Mouse (Mus musculus) telencephalon, adult 2 months (tissue): ENCODE results near the gene Ccdc83.

Experiments
- DNase-seq: peaks from one replicate; pipeline ENCODE4 v3.0.0-alpha.2; 2011; ENCODE audit warnings: low read depth, low spot score

Gene Ccdc83

DNA sequence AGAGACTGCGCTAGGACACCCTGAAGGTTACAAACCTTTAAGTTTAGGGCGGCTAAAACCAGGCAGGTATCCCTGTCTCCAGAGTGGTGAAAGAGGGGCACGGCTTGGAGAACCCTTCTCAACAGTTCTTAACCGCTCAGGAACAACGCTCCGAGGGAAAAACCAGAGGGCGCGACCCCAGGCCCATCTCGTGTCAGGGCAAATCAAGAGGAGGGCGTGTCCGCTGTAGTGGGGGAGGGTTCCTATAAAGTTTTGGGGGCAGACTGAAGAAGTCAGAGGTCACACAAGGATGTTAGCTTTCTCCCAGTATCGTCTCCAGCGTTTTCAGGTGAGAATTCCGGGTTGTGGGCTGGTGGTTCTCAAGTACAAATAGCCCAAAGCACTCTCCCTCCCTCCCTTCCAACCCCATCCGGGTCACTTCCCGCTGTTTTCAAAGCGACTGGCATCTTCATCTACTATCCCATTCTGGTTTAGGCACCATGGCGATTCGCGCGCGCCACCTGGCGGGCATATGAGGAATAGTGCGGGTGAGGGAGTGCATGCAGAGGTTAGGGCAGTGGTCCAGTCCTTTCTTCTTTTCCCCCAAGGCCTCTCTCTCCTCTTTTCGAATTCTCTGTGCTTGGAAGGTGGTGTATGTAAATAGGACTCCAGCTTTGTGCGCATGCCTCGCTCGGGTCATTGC, at the start of gene Ccdc83:
Ccdc83 (minus strand) TSS at position 489 of the 682 bp plus-strand sequence.
- DNase-seq = peak; percentile 21

DNA sequence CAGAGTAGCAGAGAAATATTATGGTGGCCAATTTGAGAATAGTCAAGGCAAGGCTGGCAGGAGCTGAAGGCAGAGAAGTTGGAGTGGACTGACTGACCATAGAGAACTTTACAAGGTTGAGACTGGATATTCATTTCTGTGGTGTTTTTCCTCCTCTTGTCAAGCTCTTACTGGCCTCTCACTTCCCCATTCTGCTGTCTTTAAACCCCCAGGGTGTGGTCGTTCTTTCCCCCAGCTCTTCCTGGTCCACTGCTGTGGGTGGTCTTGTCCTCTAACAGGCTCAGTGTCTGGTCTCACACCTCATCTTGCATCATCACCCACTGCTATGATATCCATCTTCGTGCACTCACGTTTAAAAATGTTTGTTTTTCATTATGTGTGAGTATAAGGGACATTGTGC, 47.8 kb upstream of the Ccdc83 start:
- DNase-seq = no peak

DNA sequence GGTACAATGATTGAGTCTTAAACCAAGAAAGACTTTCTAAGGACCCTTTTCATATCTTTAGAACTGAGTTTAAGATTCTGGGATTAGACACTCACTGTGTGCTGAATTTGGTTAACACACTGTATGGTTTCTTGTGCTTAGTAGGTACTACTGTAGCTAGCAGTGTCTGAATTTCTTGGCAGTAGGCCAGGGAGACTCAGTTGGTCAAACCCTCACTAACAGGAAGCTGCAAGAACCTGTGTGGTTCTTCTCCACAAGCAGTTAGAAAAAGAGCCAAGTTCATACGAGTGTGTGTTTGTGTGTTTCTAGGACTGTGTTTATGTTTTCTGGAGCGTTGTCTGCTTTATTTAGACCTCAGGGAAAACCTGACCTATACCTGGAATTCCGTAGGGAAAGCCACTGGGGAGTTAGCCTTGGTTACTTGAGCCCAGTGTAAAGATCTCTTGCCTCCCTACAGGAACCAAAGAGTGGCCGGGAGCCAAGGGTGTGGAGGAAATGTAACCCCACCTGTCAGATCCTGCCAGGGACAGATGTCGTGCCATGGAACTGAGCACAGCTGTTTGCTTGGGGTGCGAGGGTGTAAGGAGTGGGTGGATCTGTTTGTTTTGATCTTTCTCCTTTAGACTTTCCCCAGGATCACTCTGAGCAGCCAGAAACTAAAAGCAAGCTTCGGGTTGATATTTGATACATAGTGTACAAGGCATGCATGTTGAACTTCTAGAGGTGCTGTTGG, 46.7 kb upstream of the Ccdc83 start:
- DNase-seq = no peak

DNA sequence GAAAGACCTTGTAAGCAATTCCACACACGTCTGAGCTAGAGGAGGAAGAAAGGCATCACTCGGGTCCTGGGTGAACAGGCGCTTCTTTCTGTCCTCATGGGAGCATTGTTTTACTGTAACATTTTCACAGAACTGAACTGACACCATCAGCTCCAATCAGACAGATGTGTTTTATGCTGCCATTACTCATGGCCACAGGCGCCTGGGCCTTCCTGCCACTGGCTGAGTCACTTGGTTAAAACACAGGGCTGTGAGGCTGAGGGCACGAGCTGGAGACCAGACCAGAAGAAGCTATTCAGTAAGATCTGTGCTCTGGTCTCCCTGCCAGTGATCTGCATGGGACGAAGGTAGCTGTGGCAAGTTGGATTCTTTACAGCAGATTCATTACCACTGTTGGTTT, 42.4 kb upstream of the Ccdc83 start:
- peak; percentile 31 for DNase-seq

DNA sequence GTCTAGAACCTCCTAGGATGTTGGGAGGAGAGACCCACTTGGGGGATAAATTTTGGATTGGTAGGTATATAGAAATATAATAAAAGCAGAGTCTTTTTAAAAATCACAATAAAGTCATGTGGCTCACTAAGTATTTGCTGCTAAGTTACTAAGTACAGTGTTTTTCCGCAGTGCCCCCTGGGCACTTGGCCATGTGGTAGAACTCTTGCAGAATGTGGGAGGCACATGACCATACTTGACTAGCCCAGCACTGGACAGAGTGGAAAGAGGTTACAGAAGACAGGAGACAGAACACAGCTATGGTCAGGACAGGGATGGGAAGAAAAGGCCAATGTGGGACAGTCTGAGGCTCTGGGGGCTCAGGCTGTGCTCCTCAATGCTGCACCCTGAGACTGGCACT, 41.4 kb upstream of the Ccdc83 start:
- no peak for DNase-seq

DNA sequence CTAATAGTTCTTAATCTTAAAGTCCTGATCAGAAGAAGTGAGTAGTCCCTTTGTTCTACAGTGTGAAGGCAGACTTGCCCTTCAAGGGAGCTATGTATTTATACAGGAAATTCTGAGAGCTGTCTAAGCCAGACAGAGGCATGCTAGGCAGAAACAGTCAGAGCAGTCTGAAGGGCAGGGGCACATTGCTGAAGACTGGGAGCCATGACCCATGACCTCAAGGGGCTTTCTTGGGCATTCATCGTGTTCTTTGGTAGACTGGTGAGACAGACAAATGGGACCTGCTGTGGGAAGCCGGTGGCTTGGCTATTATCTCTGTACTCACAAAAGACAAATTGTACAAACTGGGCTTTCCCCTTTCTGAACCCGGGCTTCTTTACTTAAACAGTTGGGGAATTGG, 40.5 kb upstream of the Ccdc83 start:
- no peak for DNase-seq

DNA sequence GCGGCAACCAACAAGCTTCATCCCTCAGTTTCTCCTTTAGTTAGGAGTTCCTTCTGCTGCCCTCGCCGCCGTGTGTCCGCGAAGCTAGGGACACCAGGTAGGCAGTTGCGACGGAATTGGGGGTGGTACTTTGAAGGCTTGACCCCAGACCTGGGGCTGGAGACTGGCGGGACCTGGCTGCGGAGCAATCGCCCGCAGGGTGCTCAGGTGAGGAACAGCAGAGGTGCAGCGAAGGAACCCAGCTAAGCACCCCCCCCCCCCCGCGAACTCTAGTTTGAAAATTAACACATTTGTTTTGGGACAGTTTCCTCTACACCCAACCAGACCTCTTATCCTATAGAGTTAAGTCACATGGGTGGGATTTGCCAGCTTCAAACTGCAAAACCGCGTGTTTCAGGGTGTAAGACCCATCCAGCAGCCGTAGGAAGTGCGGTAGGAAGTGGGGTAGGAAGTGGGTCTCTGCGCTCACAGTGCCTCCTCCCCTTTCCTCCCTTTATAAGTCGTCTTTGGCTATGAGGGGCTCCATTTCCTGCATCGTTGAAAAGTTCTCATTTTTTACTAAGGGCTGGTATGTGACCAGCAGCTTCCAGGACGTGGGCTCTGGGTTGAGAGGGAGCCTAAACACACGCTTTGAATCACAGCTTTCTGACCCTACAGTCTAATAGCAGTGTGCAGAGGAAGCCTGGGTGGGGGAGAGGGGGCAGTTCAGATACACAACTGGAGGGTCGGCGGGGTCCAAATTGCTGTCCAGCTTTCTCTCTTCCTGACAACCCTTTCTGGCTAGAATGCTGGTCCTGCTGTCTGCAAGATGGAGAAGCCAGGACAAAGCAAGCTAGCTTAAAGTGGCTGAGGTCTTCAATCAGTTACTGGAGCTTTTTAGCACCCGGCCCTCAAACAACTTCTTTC, 37.3 kb upstream of the Ccdc83 start:
- no peak for DNase-seq

DNA sequence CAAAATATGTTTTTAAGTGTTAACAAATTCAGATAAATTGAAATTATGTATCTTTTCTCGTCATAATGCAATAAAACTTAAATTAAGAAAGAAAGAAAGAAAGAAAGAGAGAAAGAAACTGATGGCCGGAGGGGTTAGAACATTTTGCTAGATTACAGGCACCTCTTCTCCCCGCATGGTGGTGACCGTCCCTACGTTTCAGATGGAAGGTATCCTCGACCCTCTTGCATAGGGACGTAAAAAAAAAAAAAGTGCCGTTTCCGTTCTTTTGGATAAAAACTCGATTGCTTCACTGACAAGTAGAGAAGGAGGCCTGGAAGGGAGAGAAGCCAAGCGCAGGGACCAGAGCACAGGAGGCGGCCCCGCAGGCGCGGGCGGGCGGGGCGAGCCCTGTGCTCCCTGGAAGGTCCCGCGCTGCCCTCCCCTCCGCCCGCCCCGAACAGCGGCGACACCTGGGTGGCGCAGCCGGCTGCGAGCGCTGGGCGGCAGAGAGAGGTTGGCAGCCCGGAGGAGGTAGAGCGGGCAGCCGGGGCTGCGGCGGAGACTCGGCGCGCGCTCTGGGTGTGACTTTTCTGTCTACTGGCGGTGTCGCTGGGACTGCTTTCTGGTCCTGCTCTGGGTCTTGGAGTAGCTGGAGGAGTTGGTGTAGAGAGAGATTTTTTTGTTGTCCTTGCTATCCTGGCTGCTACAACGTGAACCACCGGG, 36.5 kb upstream of the Ccdc83 start, which contains the start of gene Sytl2:
Sytl2 (plus strand) TSS at position 311 of the 705 bp plus-strand sequence.
- DNase-seq = no peak

DNA sequence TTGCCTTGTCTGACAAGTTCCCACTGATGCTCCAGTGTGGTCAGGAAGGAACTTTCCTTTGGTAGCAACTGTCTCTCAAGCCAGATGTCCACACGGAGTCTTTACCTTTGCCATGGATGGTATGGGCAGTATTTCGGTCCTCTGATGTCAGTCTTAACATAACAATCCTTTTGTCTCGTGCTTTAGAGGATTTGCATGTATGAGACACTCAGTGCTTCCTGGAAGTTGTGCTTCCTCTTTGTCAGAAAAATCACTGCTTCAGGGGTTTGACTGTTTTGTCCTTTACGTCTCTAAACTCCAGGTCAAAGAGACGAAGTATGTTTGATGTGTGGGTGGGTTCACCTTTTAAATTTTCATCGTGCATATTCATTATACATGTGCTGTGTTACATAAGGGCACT, 26.3 kb upstream of the Ccdc83 start:
- DNase-seq = no peak

DNA sequence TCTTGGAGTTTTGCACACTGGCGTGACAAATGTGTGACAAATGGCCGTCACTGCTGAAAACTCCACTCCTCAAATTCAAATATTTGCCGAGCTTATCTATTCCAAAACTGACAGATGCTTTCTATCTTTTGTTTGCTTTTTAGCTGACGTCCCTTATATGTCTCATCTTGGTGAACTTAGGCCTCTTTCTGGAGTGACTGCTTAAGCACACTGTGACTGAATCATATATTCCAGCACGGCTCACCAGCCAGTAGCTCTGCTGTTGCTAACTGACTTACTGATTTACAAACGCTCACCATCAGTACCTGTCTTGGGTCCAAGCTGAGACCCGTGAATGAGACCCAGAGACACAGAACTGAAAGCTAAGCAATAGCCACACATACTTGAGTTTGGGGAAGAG, 19.2 kb upstream of the Ccdc83 start:
- no peak for DNase-seq

DNA sequence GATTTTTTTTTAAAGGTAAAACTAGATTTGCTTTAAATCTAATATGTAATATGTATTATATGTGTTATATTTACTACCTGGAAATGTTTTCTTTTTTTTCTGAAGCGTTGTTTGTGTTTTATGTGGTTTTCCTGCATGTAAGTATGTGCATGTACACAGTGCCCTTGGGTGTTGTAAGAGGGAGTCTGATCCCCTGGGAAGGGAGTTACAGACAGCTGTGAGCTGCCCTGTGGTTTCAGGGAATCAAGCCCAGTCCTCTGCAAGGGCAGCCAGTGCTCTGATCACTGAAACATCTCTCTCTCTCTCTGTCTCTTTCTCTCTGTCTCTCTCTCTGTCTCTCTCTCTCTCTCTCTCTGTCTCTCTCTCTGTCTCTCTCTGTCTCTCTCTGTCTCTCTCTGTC, 17.2 kb upstream of the Ccdc83 start:
- no peak for DNase-seq

DNA sequence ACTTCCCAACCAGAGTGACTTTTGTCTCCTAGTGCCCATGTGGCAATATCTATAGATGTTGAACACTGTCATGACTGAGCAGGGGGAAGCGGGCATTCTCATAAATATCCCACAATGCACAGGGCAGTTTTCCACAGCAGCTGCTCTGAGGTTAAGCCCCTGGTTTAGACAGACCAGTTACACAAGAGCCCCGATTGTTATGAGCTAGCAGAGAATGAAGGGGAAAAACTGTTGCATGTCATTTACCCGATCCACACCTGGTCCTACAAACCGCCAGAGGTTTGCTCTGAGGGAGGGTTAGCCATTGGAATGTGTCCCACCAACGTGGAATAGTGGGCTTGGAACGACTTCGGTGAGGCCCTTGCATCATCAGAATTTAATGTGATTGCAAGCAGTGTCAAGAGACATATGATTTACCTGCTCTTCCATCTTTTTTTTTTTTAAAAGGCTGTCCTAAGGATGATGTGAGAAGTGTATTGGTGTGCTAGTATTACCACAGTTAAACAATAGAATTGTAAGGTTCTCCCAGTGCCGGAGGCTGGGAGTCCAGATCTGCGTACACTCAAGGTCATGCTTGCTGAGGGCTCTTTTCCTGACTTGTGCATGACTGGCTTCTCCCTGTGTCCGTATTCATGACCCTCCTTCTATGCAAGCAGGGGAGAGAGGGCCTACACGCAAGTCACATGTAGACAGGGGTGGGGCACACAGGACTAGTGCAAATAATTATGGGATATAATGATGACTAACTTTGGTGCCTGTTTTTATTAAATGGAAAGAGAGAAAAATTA, 16.4 kb upstream of the Ccdc83 start:
- no peak for DNase-seq

DNA sequence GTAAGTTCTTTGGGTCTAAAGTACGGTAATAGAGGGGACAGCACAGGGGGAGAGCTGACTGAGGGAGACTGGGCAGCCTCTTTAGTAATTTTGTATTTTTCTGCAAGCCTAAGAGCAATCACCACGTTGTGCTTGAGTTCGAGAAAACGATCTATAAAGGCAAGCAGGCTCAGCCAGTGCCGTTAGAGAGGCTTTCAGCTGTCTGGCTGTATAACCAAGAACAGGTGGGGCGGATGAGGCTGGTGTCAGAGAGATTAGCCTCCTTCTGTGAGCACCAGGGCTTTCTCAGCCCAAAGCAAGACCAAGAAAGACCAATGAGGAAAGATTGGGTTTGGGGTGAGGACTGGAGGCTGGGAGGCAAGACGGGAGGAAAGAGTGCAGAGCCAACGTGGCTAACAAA, 15.3 kb upstream of the Ccdc83 start:
- no peak for DNase-seq

DNA sequence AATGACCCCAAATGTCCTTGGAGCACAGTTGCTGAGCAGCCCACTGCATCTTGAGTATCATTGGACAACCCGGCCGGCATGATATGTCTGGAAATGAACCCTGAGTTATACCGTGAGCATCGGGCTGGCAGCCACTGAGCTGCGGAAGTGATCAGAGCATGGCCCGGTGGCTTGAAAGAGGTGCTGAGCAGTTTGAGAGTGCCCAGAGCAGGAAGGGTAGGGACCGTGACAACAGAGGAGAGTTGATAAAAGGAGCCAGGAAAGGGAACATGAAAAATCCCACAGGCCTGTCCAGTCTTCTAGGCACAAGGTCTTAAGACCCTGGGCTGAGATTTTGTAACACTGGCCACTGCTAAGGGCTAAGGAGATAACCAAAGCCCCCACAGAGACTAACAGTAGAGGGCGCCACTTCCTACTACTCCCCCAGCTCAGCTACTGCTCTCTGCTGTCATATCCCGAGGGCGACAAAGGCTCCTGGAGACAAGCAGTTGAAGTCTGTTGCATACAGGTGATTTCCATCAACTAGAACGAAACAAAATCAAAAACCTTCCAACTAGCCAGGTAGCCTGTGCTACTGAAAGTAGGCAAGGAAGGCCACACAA, 14.8 kb upstream of the Ccdc83 start:
- DNase-seq = no peak

DNA sequence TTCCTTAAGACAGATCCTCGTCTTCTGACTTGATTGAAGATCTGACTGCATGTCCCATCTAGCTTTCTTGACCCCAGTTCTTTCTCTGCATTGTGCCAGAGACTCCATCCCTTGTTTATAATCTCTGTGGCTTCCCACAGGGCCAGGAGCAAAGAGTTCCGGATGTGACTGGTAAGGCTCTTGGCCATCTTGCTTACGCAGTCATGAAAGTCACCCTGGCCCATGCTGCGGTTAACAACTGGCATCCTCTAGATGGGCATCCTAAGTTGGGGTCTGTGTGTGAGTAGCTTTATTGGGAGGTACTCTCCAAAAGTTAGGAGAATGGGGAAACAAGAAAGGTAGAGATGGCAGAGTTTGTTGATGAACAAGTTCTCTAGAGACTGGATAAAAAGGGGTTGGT, 13.6 kb upstream of the Ccdc83 start:
- no peak for DNase-seq

DNA sequence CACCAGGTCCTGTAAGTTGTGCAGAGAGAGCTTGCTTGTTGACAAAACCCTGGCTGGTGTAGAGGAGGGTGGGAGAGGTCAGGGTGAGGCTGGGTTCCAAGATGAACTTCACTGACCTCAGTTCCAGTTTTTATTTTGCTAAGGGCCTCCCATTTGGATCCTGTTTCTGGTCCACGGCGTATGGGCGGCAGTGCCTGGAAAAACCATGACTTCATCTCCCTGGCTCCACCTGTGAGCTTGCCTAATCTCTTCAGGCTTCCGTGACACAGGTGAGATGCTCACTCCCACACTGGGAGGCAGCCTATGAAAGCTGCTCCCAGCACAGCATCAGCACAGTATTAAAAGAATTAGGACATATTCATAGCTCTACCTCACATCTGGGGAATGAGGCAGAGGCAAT, 12.2 kb upstream of the Ccdc83 start:
- no peak for DNase-seq

DNA sequence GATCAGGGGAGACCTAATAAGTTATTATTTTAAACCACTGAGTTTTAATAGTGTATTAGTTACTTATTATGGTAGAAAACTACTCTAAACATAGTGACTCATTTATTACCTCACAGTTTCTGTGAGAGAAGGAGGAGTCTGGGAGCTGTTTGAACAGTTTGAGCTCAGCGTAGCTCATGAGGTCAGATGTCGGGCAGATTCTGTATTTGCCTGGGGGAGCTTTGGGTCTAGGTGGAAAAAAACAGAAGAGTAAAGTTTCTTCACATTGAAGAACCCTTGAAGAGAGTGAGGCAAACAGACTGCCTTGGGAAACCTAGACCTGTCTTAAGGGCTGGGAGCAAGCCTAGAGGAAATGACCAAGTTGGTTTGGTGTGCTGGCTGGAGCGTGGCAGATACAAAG, 11.7 kb upstream of the Ccdc83 start:
- no peak for DNase-seq

DNA sequence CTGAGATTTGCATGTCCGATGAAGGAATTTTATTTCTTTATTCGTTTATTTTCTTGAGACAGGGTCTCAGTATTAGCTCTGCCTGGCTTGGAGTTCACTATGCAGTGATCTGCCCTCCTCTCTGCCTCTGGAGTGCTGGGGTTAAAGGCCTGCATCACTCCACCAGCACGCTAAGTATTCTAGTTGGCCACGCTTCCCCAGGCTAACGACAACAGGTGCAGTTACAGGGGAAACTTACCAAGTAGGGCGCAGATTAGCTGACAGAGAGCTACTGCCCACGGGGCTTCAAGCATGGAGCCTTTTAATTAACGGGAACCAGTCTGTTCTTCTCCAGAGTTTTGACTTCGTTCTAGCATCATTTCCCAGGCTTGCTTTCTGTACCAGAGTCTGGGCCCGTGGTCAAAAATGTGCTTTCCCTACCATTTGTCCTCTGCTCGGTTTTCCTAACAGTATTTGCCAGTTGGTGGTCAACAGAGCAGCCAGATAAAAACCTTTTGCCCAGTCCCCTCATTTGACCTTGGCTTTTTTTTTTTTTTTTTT, 9.1 kb upstream of the Ccdc83 start:
- DNase-seq = no peak

DNA sequence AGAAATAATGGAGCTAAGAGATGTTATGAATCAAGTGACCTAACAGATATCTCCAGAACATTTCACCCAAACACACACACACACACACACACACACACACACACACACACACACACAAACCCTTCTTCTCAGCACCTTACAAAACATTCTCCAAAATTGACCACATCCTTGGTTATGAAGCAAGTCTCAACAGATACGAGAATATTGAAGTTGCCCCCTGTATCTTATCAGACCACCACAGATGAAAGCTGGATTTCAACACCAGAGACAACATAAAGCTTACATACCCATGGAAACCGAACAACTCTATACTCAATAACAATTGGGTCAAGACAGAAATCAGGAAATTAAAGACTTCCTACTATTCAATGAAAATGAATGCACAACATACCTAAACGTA, 4.6 kb upstream of the Ccdc83 start:
- no peak for DNase-seq

DNA sequence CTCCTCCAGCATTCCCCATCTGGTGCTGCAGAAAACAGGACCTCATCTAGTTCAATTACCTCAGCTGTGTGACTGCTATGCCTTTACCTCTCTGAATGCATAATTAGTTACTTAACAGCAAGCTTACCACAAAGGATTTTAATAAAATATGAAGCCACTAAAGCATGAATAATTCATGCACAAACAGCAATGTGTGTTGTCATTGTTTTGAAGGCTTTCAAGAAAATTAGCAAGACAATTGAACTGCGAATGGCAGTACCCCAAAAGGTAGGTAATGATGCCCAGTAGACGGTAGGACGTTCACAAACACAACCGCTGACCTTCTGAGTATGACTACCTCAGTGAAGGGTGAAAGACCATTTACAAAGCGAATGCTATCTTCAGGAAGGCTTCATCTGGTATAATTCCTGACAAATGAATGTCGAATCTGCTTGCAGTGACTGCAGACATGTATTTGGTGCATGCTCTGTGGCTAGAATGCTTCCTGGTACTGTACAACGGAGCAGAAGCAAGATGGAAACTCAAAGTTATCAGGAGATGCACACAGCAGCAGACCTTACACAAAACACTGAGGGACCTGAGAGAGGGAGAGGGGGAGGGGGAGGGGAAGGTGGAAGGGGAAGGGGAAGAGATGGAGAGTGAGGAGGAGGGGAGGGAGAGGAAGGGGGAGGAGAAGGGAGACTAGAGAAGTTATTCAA, 3.5 kb downstream of the Ccdc83 start:
- DNase-seq = no peak
